Mouse (Mus musculus) MN1 (cell line): Measurements from ENCODE around the gene Orm1.
A peak's percentile ranks its signal among the peaks of the same experiment; 100 is the strongest.

Experiments used
- DNase-seq: peaks from one replicate; pipeline ENCODE4 v3.0.0-alpha.2; 2016; ENCODE audit warnings: low spot score

Gene Orm1

DNA sequence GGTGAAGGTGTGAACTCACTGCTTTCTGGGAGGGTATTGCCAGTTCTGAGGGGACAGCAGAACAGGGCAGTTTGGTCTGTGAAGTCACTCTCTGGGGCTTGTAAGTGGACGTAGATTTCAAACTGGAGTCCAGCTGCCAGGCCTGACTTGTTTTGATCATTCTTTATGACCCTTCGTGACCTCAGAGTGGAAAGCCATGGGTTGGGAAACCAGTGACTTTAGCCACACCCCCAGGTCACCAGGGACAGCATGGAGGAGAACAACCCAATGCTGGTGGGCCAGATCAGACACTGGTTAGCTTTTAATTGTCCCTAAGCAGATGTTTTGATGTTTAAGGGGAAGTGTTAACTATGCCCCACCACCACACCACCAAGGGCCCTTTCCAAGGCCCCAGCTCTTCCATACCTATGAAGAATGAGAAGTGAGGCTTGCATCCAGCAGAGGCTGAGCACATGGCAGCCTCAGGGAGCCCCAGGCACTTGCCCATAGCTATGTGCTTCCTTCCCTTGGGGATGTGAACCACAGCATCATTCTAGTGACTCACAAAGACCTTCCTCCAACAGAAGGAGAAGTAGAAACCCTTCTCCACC lies 12.7 kb downstream of the Orm1 start:
- DNase-seq = no peak

DNA sequence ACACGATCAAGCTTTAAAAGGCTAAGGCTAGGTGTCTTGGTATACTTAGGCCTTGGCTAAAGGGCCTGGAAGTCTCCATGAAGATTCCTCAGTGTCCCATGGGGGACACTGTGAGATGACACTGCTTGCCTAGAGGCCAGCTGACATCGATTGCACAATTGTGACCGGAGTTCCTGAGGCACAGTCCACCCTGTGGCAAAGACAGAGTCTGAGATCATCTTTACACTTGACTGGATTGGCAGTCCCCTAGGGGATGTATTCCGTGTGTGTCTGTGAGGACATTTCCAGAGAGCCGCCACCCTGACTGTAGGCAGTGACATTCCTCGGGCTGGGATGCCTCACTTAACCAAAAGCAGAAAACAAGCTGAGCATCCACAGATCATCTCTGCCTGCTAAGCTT lies 15.5 kb downstream of the Orm1 start:
- DNase-seq = no peak

DNA sequence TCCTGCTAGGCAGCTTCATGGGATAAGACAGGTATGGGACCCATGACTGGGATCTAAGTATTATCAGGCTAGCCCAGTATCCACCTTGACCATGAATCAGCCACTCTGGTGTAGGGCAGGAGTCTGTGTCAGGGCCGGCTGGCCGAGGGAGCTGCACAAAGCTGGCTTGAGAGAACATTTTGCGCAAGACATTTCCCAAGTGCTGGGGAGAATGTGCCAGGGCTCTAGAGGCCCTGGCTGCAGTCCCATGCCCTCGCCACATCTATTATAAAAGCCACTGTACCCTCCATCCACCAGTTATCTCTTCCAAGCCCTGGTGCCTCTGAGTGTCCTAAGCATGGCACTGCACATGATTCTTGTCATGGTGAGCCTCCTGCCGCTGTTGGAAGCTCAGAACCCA lies 17.8 kb downstream of the Orm1 start, which contains the start of gene Orm2:
Gene Orm2 (plus strand): TSS at position 300 of the 400 bp plus-strand sequence.
- no peak for DNase-seq

DNA sequence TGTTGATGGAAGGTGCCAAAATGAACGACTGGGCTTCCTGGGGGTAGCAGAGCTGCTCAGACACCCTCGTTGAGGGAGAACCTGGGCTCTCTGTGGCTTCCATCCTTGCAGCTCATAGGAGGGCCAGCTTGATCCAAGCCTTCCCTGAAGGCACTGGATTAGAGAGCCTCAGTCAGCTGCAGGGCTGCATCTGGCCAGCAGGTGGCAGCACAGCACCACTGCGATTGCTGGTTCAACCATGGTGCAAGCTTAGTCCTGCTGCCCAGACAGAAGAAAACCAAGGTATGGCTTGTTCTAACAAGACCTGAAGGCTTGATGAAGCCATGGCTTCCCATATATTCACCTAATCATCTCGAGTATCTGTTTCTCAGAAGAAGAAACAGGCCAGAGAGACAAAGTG lies 24.2 kb downstream of the Orm1 start:
- DNase-seq = peak; percentile 68

DNA sequence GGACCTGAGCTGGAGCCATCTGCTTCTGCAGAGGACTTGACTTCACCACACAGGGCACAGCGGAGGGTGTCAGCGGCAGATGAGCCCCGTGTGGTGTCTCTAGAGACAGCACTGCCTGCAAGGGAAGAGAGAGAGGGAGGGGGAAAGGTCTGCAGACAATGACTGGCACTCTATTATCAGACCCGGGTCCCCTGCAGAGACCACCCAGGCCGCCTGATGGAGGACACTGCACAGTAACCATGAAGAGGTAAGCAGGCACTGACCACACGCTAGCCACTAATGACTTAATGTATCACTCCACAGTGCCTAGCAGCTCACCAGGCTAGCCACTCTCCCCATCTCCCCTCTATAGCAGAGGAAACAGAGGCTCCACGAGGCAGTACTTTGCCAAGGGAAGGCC lies 26.5 kb downstream of the Orm1 start:
- no peak for DNase-seq

DNA sequence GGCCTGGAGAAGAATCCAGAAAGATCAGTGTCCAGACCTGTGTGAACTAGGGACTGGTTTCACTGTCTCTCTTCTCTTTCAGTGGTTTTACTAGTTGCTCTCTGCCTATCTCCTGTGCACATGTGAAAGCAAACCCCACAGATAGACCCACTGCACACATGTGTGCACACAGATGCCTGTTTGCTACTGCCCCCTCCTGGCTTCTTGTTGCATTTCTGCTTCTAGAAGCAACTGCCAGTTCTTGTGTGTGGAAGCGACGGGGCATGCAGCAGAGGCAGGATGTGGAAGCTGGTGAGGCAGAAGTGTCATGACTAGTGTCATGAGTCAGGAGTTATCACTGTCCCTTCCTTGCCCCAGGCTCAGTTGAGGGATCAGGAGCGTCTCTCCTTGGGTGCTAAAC lies 27.5 kb downstream of the Orm1 start:
- peak; percentile 9 for DNase-seq

DNA sequence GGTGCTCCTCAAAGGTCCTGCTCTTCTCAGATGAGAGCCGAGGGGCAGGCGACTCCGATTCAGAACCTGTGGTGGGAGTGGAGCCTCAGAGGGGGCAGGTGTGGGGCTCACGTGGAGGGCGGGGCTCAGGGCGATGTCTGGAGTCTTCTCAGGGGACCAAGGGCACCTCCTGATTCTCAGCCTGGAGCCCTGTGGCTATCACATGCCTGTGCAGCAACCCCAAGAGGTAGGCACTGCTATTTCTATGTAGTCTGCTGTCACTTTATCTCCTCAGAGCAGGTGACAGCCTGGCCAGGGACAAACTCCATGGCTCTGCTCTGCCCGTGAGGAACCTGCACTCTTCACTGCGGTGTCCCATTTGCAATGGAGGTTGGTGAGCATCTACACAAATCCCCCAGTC lies 29.0 kb downstream of the Orm1 start:
- DNase-seq = no peak

DNA sequence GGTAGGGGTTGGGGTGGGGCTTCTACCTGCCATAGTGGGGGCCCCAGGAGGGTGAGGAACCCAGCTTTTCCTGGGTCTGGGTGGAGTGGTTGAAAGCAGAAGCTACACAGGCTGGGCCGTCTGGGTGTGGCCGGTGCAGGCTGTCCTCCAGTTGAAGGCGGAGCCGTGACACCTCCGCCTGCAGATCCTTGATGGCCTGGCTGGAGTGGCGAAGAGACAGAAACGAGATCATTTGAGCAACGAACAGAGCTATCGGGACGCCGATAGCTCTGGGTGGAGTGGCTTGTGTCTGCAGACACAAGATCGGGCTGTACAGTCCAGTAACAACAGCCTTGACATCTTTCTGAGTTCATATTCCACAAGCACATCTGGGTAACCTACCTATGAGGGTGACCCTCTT lies 30.0 kb downstream of the Orm1 start:
- no peak for DNase-seq

DNA sequence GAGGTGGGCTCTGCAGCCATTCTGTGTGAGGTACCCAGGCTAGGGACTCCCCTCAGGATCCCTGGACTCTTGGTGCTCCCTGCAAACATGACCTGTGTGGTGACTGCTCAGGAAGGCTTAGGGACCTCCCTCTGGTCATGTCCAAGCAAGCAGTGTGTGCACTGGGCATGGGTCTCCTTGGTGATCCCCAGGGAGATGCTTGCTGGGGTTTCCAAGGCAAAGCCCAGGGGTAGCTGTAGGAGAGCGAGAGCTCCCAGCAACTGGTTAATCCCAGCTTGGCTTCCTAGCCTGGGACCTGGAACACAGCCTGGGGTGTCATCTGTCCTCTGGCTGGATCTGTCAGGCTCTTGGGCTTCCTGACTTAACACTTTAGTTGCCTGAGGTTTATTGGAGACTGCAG lies 31.0 kb downstream of the Orm1 start:
- DNase-seq = no peak

DNA sequence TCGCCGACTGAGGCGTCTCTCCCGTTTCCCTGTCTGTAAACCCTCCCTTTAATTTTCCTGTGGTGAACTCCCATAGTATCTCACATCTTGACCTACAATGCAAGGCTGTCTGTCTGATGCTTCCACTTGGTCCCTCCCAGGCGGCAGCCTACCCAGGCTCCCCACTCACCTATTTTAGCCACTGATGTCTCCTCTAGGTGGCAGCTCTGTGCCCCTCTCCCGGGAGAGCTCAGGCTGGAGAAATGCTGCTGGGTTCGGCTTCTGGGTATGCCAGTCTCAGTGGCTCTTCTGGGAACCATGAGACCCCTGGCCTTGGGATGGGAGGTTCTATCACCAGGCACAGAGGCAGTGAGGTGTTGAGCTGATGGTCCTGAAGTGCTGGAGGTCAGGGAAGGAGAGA lies 33.1 kb downstream of the Orm1 start:
- no peak for DNase-seq

DNA sequence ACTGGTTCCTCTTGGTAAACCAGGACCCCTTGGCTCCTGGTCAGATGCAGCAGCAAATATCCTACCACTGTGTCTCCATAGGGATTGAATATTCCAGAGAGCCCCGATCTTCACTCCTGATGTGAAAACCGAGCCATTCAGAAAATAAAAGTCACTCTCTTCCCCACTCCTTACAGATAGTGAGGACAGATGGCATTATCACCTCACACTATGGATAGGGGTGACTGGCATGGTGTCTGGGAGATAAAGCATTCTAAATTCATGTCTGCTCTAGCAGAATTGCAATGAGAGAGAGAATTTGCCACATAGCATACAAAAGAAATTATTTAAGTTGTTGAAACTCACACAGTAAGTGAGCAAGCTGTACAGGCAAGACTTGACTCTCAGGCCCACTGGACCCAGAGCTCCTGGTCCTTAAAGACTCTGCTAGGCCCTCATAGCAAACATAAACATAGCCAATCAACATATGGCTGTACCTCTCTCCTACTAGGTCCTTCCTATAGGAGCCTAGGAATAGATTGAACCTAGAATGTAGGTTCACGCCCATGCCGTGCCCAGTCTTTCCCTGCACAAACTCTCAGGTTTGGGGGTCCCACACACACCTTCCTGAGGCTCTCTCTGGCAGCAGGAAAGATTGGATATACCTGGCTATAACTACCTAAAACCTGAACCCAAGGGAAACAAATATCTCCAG lies 38.5 kb downstream of the Orm1 start:
- no peak for DNase-seq

DNA sequence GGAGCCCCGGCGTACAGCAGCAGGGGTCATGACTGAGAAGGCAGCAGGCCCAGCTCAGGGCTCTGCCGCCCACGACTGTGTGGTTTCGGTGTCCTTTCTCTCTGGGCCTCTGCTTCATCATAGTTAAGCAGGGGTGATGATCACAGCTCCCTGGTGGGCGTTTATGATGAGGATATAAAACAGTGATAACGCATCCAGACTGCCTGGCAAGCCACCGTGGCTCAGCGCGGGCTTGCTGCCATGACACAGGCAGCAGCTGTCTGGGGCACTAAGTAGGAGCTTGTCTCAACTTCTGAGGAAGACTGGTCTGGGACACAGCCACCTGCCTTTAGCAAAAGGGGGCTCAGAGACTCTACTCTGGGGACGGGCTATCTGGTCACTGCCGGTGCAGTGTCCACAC lies 39.1 kb downstream of the Orm1 start:
- no peak for DNase-seq

DNA sequence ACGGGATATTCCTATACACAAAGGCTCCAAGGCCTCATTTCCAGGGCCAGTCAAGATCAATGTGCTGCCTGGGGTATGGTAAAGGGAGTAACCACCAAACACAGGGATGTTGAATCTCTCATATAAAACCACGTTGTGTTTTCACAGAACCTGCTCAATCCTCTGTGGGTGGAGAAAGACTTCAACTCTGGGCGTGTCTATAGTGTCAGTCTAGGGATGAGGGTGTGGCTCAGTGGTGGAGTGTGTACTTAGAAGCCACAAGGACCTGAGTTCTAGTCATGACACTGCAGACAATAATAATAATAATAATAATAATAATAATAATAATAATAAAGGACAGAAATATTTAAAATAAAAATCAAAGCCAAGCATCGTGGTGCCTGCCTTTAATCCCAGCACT lies 39.9 kb downstream of the Orm1 start:
- no peak for DNase-seq

DNA sequence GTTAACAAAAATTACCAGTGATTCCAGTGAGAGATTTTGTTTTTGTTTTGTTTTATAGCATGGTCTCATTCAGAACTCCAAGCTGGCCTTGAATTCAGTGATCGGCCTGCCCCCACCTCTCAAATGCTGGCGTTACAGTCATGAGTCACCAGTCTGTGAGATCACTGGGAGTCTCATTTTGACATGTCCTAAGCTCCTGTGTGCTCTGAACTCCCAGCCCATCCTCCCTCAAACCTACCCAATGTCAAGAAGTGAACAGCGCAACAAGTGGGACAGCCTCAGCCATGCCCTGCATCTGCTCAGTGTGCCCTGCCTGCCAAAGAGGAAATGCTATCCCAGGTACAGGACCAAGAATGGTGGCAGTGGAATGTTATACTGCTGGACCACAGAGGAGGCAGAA lies 40.9 kb downstream of the Orm1 start:
- no peak for DNase-seq

DNA sequence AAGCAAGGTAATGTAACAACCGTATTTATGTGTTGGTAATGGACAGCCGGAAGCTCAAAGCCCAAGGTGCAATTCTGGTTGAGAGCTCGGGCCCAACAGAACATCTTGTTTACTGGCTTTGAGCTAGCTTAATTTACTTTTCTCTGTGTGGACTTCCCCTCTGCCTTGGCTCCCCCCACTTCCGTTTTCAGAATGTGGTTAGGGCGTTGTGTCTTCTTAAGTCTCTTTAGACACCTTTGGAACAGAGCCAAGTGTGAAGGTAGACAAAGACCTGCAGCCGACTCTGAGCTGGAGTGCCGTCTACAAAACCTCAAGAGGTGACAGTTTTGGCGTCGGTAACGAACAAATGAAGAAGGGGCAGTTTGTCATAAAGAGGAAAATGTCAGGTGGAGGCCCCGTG lies 41.4 kb downstream of the Orm1 start:
- DNase-seq = no peak

DNA sequence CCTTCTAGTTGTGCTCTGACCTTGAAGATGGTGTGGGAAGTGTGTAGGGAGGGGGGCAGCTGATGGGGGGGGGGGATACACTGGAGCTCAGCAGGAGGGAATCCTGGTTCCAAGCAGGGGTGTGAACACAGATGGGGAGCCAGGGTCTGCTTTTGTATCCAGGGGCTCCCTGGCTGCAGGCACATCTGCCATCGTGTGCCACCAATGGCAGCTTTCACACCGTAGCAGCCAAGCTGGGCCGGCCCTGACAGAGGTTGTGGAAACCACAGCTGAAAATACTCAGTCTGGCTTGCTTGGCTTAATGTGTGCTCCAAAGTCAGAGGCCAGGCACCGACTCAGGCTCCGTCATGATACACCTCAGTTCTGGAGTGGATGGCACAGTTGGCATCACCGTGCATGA lies 43.7 kb downstream of the Orm1 start:
- no peak for DNase-seq

DNA sequence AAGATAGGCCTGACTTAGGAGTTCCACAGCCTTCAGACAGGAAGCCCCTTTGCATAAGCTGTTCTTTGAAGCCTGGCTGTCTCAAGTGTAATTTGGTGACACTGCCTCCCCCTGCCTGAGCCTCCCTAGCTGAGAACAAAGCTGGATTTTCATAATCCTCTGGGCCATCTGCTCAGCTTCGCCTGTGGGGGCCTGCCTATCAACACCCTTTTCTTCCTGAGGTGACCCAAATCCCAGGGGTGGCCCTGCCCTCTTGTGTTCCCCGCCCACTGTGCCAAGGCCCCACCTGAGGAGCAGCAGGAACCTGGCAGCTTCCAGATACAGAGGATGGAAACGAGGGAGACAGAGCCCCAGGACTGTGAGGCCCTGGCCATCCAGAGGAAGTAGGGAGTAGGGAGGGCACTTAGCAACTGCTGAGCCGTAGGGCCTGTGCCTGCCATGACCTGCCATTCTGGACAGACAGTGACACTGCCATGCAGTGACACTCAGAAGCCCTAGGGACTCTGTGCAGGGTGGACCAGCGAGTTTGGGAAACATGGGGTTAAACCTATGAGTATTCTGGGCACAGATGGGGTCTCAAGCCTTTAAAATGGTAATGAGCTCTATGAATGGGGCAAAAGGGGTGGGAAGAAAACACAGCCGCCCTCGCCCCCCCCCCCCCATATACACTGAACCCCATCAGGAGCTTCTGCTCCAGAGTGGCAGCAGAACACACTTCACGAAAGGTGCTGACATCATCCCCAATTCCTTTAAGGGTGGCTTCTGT lies 44.9 kb downstream of the Orm1 start:
- DNase-seq = no peak

DNA sequence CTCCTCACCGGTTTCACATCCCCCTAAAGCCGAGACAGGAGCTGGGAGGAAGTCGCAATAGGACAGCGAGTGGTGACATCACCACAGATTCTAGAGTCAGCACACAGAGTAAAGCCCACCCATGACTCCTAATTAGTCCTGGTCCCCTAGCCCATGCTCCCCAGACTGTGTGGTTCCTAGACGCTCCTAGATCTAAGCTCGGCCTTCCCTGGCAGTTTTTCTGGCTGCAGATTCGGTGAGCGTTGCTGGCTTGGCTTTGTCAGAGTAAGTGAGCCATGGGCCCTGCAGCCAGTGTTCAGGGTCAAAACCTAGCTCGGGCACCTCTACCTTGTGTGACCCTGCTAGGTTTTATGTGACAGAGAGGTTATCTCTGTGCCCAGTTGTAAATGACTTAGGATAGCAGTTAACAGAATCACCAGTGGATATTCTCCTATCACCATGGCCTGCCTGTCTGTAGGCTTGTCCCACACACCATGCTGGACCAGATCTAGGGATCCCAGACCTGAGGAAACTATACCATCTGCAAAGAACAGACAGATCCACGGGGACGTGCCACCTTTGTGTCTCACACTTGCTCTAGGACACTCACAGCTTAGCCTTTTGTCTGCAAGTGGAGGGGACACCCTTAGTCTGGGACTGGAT lies 45.6 kb downstream of the Orm1 start:
- DNase-seq = no peak

DNA sequence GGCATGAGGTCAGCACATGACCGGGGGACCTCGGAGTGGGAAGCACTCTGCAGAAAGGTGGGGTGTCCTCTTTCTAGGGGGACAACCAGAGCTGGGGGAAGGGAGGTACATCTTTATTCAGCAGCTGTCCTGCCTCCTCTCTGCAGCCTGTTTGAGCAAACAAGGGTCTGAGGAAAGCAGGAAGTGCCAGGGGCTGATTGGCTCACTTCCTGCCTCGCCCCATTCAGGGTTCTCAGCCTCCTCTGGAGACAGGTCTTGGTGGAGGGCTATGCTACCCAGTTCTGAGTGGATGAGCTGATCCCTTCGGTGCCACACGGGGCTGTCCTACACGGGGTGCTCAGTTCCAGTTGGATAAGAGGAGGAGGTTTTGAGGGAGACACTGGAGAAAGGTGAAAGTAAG lies 47.0 kb downstream of the Orm1 start:
- no peak for DNase-seq
